Mouse (Mus musculus): ENCODE data around the gene Trh.

The Trh gene

DNA sequence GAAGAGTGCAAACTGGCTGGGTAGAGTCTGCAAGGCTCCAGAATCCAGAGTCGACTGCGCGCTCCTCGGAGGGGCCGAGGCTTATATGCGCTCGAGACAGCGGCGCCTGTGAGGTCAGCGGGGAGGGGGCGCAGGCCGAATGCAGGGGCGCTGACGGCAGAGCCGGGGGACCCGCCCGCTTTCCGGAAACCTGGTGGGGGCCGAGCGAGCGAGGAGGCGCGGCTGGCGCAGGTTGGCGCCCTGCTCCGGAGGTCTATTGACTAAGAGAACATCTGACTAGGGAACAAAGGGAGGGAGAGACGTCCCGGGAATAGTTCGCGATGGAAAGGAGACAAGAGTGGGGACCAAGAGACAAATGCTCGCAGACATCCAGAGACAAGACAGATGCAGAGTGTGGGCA, at the start of gene Trh:
Gene Trh, minus strand, starts transcription at position 60 of the 400 bp plus-strand sequence.
- DNase-seq (ENCODE audit: low read depth, low spot score), result no peak

DNA sequence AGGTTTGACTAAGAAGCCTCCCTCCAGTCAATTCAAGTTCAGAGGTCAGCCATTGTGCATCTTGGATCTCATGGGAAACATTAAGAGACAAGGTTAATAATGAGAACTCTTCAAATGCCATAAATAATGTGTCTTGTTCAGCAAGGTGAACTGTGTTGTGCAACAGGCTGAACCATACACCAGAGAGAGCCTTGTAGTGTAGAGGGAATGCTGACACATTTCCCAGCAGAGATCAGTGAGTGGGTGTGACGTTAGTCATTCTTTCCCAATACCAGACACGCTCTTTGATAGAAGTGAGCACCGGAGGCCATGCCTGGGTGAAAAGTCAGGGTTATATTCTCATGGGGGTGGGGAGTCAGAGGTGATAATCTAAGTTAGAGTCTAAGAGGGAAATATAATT, 46.4 kb upstream of the Trh start:
- DNase-seq (ENCODE audit: low read depth, low spot score), result no peak

DNA sequence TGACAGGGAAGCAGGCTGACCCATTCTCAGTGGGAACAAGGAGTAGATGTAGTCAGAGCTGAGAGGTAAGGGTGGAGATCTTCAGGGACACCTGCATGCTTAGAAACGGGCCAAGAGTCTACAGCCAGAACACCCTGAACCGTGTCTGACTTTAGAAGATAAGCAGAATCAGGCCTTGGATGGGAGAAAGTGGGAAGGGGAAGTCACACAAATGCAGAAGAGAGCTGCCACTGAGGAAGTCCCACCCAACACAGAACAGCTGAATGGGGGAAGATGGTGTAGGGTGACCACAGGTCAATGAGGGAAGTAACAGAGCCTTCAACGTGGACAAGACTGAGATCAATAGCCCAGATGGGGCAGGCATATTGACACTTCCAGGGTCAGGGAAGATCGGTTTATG, 42.4 kb upstream of the Trh start:
- no peak for DNase-seq (ENCODE audit: low read depth, low spot score)

DNA sequence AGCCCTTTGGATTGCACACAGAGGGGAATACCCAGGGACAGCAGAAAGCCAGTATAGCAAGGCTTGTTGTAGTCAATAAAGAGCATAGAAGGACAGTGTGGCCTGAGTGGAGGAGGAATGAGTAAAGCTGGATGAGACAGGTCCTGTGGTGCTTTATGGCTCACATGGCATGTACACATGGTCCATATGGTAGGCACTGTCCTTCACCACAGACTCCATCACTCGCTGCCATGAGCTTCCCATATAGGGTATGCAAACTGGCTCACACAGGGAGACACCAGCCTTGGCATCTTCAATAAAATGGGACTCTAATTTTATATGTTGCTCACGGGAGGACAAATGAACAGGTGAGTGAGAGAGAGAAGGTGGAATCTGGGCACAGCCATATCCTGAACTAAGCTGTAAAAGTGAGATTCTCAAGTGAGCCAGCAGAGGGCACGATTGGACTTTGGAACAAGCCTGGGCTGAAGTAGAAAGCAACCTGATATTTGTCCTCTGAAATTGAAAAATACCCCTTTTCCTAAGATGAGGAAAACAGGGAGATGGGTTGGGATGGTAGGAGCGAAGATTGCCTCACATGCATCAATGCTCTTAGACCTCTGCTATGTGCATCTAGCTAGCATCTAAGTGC, 41.9 kb upstream of the Trh start:
- DNase-seq (ENCODE audit: low read depth, low spot score), result peak; percentile 30

DNA sequence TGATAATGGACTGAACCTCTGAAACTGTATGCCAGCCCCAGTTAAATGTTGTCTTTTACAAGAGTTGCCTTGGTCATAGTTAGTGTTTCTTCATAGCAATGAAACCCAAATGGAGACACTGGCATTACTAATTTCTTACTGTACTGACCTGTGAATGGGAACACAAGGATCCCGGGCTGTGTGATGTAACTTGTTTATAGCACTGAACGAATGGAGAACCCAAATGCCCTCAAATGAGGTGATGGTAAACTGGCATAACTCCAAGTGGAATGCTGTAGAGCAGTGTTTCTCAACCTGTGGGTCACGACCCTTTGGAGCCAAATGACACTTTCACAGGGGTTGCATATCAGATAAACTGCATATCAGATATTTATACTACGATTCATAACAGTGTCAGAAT, 41.1 kb upstream of the Trh start:
- DNase-seq (ENCODE audit: low read depth, low spot score), result no peak

DNA sequence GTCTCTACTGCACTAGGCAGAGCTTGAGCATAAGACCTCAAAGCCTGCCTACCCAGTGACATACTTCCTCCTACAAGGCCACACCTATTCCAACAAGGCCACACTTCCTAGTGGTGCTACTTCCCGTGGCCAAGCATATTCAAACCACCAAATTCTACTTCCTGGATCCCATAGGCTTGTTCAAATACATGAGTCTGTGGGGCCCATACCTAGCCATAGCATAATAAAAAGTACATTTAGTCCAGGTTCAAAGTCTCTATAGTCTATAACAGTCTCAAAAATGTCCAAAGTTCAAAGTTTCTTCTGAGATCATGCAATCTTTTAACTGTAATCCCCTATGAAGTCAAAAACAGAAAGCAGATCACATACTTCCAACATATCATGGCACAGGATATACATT, 32.7 kb upstream of the Trh start:
- no peak for DNase-seq (ENCODE audit: low read depth, low spot score)

DNA sequence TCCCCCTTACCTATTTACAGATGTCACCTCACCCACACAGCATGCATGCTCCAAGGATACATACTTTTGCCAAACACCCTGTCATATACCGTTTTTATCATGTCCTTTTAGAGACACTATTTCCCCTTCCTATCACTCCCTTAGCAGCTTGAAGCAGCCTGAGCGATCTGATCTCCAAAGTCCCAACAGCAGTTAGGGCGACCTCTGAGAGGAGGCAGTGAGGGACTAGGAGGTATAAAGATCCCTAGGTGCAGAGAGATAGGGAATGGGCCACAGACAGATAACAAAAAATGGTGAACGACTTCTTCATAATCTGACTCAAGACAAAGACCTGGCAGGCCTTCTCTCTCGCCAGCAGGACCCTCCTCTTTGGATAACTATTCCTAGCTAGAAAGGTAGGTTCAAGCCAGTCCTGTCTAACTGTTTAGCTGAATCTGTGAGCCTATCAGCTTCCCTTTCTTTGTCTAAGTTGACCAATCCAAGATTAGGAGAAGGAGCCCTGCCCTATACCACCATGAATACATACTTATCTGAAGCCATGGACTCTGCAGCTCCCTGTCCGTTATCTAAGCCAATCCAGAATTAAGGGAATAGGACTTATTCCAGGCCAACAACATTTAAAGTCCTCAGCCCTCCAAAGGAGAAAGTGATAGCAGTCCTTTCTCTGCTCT, 29.3 kb upstream of the Trh start:
- no peak for DNase-seq (ENCODE audit: low read depth, low spot score)

DNA sequence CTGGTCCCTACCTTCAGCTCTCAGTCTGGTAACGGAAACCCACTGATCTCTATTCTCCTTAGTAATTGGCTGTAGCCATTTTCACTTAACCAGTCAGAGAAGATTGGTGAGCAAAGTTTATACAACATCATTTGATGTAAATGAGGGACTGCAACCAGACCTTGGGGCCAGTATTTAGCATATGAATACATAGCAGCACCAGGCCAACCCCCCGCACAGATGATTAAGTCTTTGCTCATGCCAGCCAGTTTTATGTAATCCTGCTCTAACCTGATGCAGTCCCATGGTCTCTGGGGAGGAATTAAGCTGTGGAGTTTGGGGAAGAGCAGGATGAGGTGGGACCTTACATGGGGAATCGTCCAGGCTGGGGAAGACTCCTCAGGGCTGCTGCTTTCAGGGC, 28.2 kb upstream of the Trh start:
- no peak for DNase-seq (ENCODE audit: low read depth, low spot score)

DNA sequence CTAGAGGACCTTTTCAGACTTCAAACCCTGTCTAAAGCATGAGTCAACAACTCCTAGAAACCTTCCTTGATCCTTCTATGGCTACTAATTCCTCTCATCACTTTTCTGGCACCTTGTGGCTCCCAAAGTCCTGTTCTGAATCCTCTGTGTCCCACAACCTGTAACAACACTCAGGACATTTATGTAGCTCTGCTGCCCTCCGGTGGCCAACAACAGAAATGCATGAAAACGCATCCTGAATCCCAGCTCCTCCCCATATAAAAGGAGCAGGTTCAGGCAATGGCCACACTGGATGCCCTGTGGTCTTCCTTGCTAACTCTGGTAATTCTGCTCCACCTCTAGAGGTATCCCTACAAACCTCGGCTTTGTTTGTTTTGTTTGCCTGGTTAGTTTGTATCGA, 24.6 kb upstream of the Trh start:
- DNase-seq (ENCODE audit: low read depth, low spot score), result peak; percentile 50

DNA sequence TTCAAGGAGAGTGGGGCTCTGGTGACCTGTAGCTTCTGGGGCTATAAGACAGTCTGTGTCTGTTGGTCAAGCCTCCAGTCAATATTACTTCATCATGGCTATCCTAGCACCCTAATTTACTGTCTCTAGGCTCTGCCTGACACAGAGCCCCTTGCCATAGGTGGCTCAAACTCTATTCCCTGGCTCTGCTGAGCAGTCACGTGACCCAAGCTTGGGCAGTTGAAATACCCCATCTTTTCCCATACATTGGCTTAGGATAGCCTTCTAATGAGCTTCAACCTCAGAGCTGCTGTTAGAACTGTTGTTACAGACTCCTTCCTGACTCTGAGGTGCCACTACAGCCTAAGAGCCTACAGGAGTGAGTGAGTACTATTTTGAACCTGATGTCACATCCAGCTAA, 23.6 kb upstream of the Trh start:
- DNase-seq (ENCODE audit: low read depth, low spot score), result no peak

DNA sequence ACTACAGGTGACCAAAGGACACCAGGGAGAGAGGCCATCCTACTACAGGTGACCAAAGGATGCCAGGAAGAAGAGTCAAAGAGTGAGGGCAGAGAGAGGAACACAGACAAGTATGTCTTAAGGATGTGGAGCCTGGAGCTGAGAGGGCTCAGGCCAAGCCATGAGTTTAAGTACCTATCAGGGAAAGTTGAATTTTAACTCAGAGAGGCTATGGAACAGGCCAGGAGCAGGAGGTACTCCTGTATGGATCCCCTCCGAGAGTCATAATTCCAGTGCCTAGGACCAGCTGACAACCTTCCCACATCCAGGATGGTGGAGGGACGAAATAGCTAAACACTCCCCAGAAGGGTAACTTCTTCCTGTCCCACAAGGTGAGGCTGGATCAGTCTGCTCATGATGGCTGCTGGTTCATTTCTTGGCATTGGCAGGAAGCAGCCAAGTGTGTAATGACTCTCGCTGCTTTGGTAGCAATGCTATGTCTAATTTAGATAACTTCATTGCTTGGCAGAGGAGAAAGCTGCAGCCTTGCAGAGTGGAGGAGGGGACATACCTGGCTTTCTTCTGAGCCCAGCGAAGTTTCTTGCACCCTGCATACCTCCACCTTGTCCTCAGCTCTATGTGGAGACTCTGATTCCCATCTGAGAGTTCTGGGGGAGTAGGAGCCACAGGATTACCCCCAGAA, 16.9 kb upstream of the Trh start:
- no peak for DNase-seq (ENCODE audit: low read depth, low spot score)

DNA sequence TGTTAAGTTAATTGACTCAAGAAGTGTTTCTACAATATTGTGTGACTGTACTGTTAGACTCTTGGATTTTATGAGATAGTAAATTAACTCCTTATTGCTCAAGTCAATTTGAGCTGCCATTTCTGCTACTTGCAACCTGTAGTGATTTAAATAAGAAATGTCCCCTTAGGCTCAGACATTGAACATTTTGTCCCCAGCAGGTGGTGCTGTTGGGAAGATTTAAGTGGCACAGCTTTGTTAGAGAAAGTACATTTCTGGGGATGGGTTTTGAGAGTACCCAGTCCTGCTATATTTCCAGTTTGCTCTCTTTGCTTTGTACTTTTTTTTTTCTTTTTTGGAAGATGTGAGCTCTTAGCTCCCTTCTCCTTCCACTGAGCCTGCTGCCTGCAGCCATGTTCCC, 10.9 kb upstream of the Trh start:
- no peak for DNase-seq (ENCODE audit: low read depth, low spot score)

DNA sequence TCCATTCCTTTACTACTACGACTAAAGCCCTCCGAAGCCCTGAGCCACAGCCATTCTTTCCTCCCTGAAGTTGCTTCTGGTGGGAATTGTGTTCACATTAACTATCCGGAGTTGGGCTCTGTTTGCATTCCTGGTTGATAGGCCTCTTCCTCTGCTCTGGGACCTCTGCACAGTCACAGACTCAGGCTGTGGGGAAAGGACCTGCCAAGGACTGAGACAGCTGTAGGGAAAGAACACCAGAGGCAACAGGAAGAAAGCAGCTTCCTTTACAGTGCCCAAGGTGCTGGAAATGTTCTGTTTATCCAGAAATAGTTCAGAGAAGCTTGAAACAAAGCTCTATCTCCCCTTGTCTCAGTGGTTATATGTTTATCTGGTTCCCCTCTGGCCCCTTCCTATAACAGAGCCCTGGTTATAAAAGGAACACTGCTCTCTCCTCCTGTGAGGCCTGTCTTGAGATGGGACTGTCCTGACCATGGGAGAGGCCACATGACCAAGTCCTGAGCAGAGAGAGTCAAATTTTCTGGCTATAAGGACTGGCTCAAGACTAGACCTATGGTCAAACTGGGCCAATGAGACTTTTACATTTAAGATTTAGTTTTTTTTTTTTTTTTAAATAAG, 8.9 kb upstream of the Trh start:
- DNase-seq (ENCODE audit: low read depth, low spot score), result no peak

DNA sequence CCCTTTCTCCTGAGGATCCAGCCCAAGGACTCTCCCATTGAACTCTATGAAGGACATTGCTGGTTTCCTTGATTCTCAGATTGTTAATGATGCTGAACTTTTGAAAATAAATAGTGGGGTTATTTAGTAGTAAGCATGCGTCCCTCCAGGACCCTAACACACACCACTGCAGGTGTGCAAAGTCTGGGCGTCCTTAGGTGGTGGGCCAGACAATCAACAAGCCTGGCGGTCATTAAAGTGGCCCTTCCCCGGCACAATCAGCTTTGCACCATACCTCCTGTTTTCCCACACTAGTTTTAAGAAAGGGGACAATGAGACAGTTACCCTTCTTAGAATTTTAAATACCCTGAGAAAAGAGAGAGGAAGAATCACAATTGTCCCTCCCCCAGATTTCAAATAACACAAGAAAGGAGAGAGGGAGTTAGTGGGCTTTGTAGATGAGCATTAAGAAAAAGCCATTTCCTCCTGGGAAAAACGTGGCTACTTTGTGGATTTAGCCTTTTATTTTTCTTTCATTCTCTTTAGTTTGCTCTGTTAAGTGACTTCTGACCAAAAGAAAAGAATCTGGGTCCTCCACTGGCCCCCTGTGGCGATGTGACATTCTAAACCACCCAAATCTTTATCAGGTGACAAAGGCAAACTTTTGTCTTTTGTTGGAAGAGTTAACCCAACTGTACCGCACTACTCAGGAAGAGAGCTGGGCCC, 2.9 kb upstream of the Trh start:
- no peak for DNase-seq (ENCODE audit: low read depth, low spot score)

DNA sequence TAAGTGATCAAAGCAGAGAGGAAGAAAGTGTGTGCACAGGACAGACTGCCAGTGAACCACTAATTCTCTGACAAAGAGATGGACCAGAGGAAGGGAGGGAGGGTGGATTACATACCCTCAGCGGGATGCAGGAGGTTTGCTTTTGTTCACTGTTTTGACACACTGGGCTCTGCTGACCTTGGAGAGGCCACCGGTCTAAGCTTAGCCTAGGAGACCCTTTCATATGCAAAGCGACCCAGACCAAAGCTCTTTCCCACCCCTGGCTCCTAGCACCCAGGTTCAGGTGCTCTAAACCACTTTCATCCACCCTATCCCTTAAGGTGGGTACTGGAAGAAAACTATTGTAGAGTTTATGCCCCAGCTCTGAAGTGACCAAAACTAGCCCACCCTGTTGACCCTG, 1.9 kb upstream of the Trh start:
- no peak for DNase-seq (ENCODE audit: low read depth, low spot score)

DNA sequence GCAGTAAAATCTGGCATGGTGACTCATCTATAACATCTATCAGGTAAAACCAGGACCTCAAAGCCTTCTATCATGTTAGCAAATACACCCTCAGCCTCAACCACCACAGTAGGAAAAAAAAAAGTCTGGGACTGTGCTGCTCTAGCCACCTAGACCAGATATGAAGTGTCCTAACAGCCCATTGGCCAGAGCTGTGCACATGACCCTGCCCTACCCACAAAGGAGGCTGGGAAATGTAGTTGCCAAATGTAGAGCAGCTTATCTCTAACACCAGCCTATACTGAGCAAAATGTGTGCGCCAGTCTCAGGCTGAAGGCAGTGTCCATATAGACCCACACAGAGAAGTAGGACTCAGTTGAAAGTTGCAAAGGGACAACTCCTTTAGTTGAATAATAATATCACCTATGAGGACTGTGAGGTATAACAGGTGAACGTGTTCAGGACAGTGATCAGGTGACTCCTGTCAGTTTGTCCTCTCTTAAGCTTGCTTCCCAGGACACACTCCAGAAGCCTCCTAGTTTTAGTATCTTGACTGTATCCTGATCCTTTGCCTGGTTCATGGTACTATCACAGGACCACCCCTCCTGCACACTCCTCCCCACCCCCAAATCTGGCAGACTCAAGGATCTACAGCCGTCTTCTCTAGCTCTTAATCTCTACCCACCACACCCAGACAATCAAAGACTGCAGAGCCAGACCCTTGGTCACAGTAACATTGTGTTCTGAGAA, 3.1 kb downstream of the Trh start:
- peak; percentile 11 for DNase-seq (ENCODE audit: low read depth, low spot score)

DNA sequence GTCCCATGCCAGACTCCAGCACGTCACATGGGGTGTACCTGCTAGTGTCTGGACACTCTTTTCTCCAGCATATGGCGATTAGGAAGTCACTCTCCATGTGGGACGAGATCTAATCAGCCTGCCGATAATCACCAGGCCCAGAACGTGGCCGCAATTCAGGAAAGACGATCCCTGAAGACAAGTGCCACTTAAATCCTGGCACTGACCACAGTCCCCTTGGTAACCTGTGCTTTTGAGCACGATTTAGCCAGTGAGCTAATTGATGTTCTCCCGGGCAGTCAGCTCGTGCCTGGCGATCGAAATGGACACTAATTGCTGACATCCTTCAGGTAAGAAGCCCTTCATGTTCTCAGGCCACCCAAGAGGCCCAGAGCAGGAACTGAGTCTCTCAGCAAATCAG, 9.4 kb downstream of the Trh start:
- no peak for DNase-seq (ENCODE audit: low read depth, low spot score)

DNA sequence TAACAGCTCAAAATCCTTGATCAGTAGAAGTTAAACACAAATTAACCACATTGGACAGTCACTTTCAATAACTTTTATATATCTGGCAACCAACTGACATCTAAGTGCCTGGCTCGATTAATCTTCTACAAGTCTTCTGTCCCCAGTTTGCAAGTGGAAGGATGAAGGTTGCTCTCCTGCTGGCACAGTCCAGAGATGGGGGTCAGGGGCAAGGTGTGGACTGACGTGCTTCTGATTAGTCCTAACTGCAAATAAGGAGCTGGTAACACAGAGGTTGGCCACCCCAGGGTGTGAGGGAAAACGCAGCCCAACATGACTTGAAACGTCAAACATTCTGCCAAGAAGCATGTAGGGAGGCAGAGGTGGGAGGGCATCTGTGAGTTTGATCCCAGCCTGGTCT, 12.7 kb downstream of the Trh start:
- no peak for DNase-seq (ENCODE audit: low read depth, low spot score)

DNA sequence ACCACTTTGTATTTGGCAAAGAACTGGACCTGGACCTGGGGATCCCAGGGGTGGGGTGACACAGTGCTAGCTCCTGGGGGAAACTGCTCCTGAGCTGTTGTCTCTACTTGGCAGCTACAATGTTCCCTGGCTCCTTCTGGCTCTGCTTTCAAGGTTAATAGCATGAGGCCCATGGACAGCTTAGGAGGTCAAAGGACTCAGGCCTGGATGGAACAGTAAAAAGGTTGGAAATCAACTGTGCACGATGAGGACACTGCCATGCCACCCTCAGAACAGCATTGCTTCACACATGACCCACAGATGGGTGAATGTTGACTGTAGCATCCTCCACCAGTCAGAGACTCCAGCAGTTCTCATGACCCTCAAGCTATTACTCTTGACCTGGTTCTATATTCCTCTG, 13.1 kb downstream of the Trh start:
- DNase-seq (ENCODE audit: low read depth, low spot score), result no peak

DNA sequence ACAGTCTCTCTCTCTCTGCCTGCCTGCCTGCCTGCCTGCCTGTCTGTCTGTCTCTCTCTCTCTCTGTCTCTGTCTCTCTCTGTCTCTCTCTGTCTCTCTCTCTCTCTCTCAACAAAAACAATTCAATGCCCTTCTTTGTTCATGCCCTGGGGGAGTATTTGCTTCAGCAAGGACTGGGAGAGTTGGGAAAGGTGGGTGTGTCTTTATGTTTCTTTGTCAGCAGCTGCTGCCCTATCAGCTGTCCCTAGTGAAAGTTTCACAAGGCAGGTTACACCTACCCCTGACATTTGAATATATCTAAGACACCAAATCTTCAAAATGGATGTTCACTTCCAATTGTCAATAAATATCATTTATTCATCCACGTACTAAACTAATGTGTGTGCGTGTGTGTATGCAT, 14.9 kb downstream of the Trh start:
- no peak for DNase-seq (ENCODE audit: low read depth, low spot score)

DNA sequence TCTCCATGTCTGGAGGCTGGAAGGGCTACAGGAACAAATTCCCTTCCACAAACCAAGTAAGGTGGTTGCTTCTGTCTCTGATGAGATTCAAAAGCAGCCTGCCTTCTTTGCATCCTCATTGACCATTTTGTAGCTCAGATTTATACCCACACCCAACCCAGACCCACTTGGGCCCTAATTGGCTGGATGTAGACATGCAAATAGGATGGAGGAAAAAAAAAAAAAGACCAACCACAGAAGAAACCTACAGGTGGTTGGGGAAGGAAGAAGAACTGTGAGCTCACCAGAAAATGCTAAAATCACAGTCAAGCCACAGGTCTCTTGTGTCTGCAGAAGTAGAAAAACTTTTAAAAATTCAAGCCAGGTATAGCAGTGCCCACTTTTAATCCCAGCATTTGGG, 15.3 kb downstream of the Trh start:
- DNase-seq (ENCODE audit: low read depth, low spot score), result no peak

DNA sequence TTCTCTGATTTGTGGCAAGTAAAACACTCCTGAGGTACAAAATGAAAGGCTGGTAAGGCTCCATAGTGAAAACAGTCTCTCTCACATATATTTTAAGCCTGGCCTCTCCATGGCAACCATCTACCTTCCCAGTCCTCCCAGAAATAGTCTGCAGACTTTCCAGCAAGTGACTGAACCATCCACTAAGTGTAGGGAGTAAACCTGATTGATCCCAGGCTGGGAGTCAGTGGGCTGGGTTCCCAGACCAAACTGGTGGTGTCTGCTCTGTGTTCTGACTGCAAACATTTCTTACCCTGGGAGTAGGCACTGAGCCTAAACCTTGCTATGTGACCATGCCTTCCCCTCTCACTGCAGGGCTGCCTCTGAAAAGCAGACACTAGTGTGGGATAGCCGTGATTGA, 19.5 kb downstream of the Trh start:
- DNase-seq (ENCODE audit: low read depth, low spot score), result no peak

Measured in skeletal muscle tissue, adult 2 months (tissue).